ENCODE assay signal across 16 mouse cellular contexts in the genomic region with DNA sequence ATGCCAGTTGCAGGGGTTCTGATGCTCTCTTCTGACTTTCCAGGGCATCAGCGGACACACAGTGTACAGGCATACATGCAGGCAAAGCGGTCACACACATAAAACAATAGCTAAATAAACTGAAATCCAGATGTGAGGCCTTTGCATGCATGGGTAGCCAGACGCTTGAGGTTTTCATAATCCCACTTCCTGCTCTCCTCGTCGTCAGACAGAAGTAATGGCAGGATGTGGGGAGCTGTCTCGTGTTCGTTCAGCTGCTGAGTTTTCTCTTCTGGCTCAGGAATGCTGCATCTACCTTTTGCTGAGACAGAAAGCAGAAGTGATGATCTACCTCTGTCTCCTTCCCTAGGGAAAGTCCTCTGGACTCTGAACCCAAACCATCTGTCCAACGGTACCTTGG. TPM values are rescaled to one million over a fixed set of nuclear protein-coding genes. Genes with fewer than 3 reads are reported as not detected.
DNase-seq lines count a peak whose midpoint lies in the region; ATAC-seq and TF ChIP-seq lines count a peak whose summit lies in the region.
"Had no signal": no experiment of that assay in that cellular context is flagged by ENCODE, and none has a peak within 500 bp of the region (broad histone marks: within the 10 kb centered on the region; RNA-seq: fewer than 3 reads in every experiment).

No protein-coding gene starts in this region.

- 69% methylated on average over 8 of the region's 8 CpGs for WGBS in heart, postnatal 0 days
- 49% methylated on average over 8 of the region's 8 CpGs for WGBS in heart, adult 2 months
- 75% methylated on average over 8 of the region's 8 CpGs for WGBS in hindbrain, embryonic 12.5 days

- TF ChIP-seq EP300 in heart, postnatal 0 days (IDR thresholded peaks at IDR 0.05; ENCODE audit: low read depth): no peak
- no peak for TF ChIP-seq EP300 in heart, adult 2 months (IDR thresholded peaks at IDR 0.05; ENCODE audit: insufficient read depth, low read depth, low read length)

- no peaks in the 10 kb centered on the region for H3K4me1 ChIP-seq in heart, postnatal 0 days (ENCODE audit: control insufficient read depth, insufficient read depth)
- no peaks in the 10 kb centered on the region for H3K4me1 ChIP-seq in heart, adult 2 months (ENCODE audit: control insufficient read depth, insufficient read depth, low read length)
- 0 out of 2 replicates have a peak, but pooled peaks cover under 1% of the 10 kb centered on the region for H3K4me1 ChIP-seq in hindbrain, embryonic 12.5 days
- H3K4me1 ChIP-seq: heart, embryonic 15.5 days had no signal

- H3K27ac ChIP-seq in heart, postnatal 0 days (ENCODE audit: low read depth): no peak overlapping the region
- no peak overlapping the region for H3K27ac ChIP-seq in heart, adult 2 months
- H3K27ac ChIP-seq in hindbrain, embryonic 12.5 days: no peak overlapping the region
- H3K27ac ChIP-seq: forebrain, embryonic 15.5 days; heart, embryonic 15.5 days; liver, embryonic 15.5 days; macrophage had no signal

- 0 out of 2 replicates have a peak, but pooled peaks have one; percentile 8 for ATAC-seq in heart, postnatal 0 days (ENCODE audit: insufficient read depth, low read depth)
- peak; percentile 72 for ATAC-seq in granulocyte monocyte progenitor cell, adult 5-6 weeks (replicated peaks; ENCODE audit: poor library complexity, severe bottlenecking)
- no peak for ATAC-seq in hindbrain, embryonic 12.5 days (ENCODE audit: low FRiP score)
- ATAC-seq: forebrain, embryonic 15.5 days had no signal

- H3K9ac ChIP-seq in heart, postnatal 0 days (replicated peaks; ENCODE audit: low read depth, low read length): no peak overlapping the region
- H3K9ac ChIP-seq in heart, adult 2 months (ENCODE audit: low read depth, low read length): no peak overlapping the region
- no peak overlapping the region for H3K9ac ChIP-seq in hindbrain, embryonic 12.5 days
- H3K9ac ChIP-seq: forebrain, embryonic 15.5 days; heart, embryonic 15.5 days; liver, embryonic 15.5 days had no signal

- no peak overlapping the region for H3K4me3 ChIP-seq in heart, postnatal 0 days (ENCODE audit: low read depth, low read length)
- H3K4me3 ChIP-seq in heart, adult 2 months: no peak overlapping the region
- H3K4me3 ChIP-seq in hindbrain, embryonic 12.5 days: no peak overlapping the region
- H3K4me3 ChIP-seq: forebrain, embryonic 15.5 days; heart, embryonic 15.5 days; liver, embryonic 15.5 days had no signal

- DNase-seq in heart, postnatal 0 days (ENCODE audit: low spot score): no peak
- DNase-seq in heart, adult 2 months: no peak
- peak; percentile 63 for DNase-seq in CD4-positive helper T cell, adult 2 months (ENCODE audit: low read depth, low spot score)
- peak; percentile 34 for DNase-seq in splenic B cell, adult 2 months (ENCODE audit: low read depth, low spot score)
- DNase-seq in lung, postnatal 25 days (ENCODE audit: low spot score): no peak
- DNase-seq in frontal cortex, postnatal 36 days (ENCODE audit: low spot score in 2 of 2): no peak
- DNase-seq: adrenal gland, adult 8-10 months; cerebellum, postnatal 10 days; kidney, adult 18-20 months had no signal

- no peaks in the 10 kb centered on the region for H3K9me3 ChIP-seq in heart, postnatal 0 days (replicated peaks; ENCODE audit: control insufficient read depth, low read length)
- H3K9me3 ChIP-seq in hindbrain, embryonic 12.5 days (replicated peaks): no peaks in the 10 kb centered on the region
- H3K9me3 ChIP-seq: forebrain, embryonic 15.5 days; heart, embryonic 15.5 days; liver, embryonic 15.5 days had no signal

- intact Hi-C loops in heart, adult 2 months (cut with DNase I): no loop called here

- H3K27me3 ChIP-seq in heart, postnatal 0 days (ENCODE audit: control insufficient read depth, insufficient read depth, low read length): no peaks in the 10 kb centered on the region
- H3K27me3 ChIP-seq in heart, adult 2 months (ENCODE audit: control insufficient read depth, insufficient read depth, low read length): no peaks in the 10 kb centered on the region
- no peaks in the 10 kb centered on the region for H3K27me3 ChIP-seq in splenic B cell, adult 2 months (ENCODE audit: control insufficient read depth, insufficient read depth, low read length, poor library complexity, severe bottlenecking)
- no peaks in the 10 kb centered on the region for H3K27me3 ChIP-seq in hindbrain, embryonic 12.5 days
- H3K27me3 ChIP-seq: forebrain, embryonic 15.5 days; liver, embryonic 15.5 days had no signal

- no peak for TF ChIP-seq POLR2A in heart, adult 2 months (IDR thresholded peaks at IDR 0.05; ENCODE audit: insufficient read depth, low read depth, low read length)

- no peaks in the 10 kb centered on the region for H3K79me2 ChIP-seq in heart, adult 2 months (replicated peaks; ENCODE audit: control insufficient read depth, insufficient read depth, low read length)

- no peak overlapping the region for H3K4me2 ChIP-seq in heart, postnatal 0 days (ENCODE audit: low read depth, low read length)
- H3K4me2 ChIP-seq in hindbrain, embryonic 12.5 days (replicated peaks): no peak overlapping the region
- H3K4me2 ChIP-seq: forebrain, embryonic 15.5 days; heart, embryonic 15.5 days; liver, embryonic 15.5 days had no signal

- TF ChIP-seq CTCF in heart, postnatal 0 days (IDR thresholded peaks at IDR 0.05; ENCODE audit: low read depth): no peak
- no peak for TF ChIP-seq CTCF in heart, adult 2 months (IDR thresholded peaks at IDR 0.05)

- no peaks in the 10 kb centered on the region for H3K36me3 ChIP-seq in heart, postnatal 0 days (replicated peaks; ENCODE audit: control insufficient read depth, insufficient read depth, low read length)
- H3K36me3 ChIP-seq in heart, adult 2 months (ENCODE audit: control insufficient read depth, insufficient read depth, low read length): no peaks in the 10 kb centered on the region
- H3K36me3 ChIP-seq in splenic B cell, adult 2 months (ENCODE audit: control insufficient read depth, insufficient read depth, low read length, poor library complexity, severe bottlenecking): no peaks in the 10 kb centered on the region
- peaks cover 46% of the 10 kb centered on the region; the same call in 1 of the 2 replicates for H3K36me3 ChIP-seq in hindbrain, embryonic 12.5 days
- H3K36me3 ChIP-seq: heart, embryonic 15.5 days had no signal

RNA-seq across cellular contexts. Expression of a gene that starts 20.5 kb away (rescaled TPM):
- 8.8 and 35.5 TPM in 2 replicates for total RNA-seq in heart, postnatal 0 days (2014; rRNA removed; ENCODE audit: low replicate concordance)
- 10.9 and 11.0 TPM in 2 replicates for polyA plus RNA-seq in heart, postnatal 0 days (2015; fragmentation: Nextera tagmentation; extraction: Ambion mirVana)
- 10 to 100 TPM; 46.6 to 57.8 TPM for total RNA-seq in heart, adult 2 months (2021)
- polyA plus RNA-seq in heart, adult 2 months (2012; rRNA removed): 11.3 and 14.1 TPM in 2 replicates
- 3.1 and 10.8 TPM in 2 replicates for total RNA-seq in granulocyte monocyte progenitor cell, adult 5-6 weeks (2014; fragmentation: Nextera tagmentation)
- total RNA-seq in granulocyte monocyte progenitor cell, adult 5-6 weeks (2017): 6.7 and 29.6 TPM in 2 replicates
- 4.0 and 6.2 TPM in 2 replicates for polyA plus RNA-seq in hindbrain, embryonic 12.5 days (2016; fragmentation: Nextera tagmentation; extraction: Ambion mirVana)

RNA-seq across cellular contexts. Expression of a gene that starts 20.6 kb away (rescaled TPM):
- 3.7 and 4.3 TPM in 2 replicates for total RNA-seq in heart, postnatal 0 days (2014; rRNA removed; ENCODE audit: low replicate concordance)
- polyA plus RNA-seq in heart, postnatal 0 days (2015; fragmentation: Nextera tagmentation; extraction: Ambion mirVana): 4.5 and 4.8 TPM in 2 replicates
- total RNA-seq in heart, adult 2 months (2021): 1 to 10 TPM; 6.4 to 9.5 TPM
- 5.8 TPM in 2 replicates for polyA plus RNA-seq in heart, adult 2 months (2012; rRNA removed)
- 1.7 and 4.4 TPM in 2 replicates for total RNA-seq in granulocyte monocyte progenitor cell, adult 5-6 weeks (2014; fragmentation: Nextera tagmentation)
- total RNA-seq in granulocyte monocyte progenitor cell, adult 5-6 weeks (2017): 2.3 and 2.5 TPM in 2 replicates
- polyA plus RNA-seq in hindbrain, embryonic 12.5 days (2016; fragmentation: Nextera tagmentation; extraction: Ambion mirVana): 47.6 and 51.1 TPM in 2 replicates

RNA-seq across cellular contexts. Expression of a gene that starts 35.8 kb away (rescaled TPM):
- 0.19 TPM in 1 of 2 replicates, not detected in the other for total RNA-seq in heart, postnatal 0 days (2014; rRNA removed; ENCODE audit: low replicate concordance)
- 1.1 and 1.3 TPM in 2 replicates for polyA plus RNA-seq in heart, postnatal 0 days (2015; fragmentation: Nextera tagmentation; extraction: Ambion mirVana)
- under 1 TPM; 0.34 to 0.68 TPM for total RNA-seq in heart, adult 2 months (2021)
- polyA plus RNA-seq in heart, adult 2 months (2012; rRNA removed): 2.7 and 3.0 TPM in 2 replicates
- not detected in 2 replicates for total RNA-seq in granulocyte monocyte progenitor cell, adult 5-6 weeks (2014; fragmentation: Nextera tagmentation)
- total RNA-seq in granulocyte monocyte progenitor cell, adult 5-6 weeks (2017): not detected in 2 replicates
- polyA plus RNA-seq in hindbrain, embryonic 12.5 days (2016; fragmentation: Nextera tagmentation; extraction: Ambion mirVana): 0.40 and 0.78 TPM in 2 replicates
- total RNA-seq: adrenal gland, adult 8-10 months; left cerebral cortex, adult 8-10 months had no signal

Comparison
In these comparisons a context has a peak if more than half of its experiments do, and no peak if none do; other contexts are left out.
1. DNase-seq: peak in CD4-positive helper T cell, adult 2 months (single experiment) and splenic B cell, adult 2 months (single experiment); none in heart, postnatal 0 days (single experiment), heart, adult 2 months (0 of 2), lung, postnatal 25 days (single experiment) and frontal cortex, postnatal 36 days (0 of 2).